Mouse (Mus musculus) kidney, postnatal 14 days (tissue): Measurements from ENCODE around the gene Ppm1f.
"Not testable (repeated sequence)": the region's sequence is repeated elsewhere in the genome, so short reads cannot be mapped to it uniquely, and the experiment has no call there.

ENCODE experiments used
- DNase-seq: peaks from one replicate; pipeline ENCODE4 v3.0.0; 2022; ENCODE audit warnings: mixed read lengths

Gene Ppm1f

GRCm38 (mm10) chr16:16911641-16912597, 15.7 kb downstream of the Ppm1f start:
- DNase-seq = peak; percentile 80

GRCm38 (mm10) chr16:16913440-16913839, 17.2 kb downstream of the Ppm1f start:
- no peak for DNase-seq

- DNase-seq = no peak
Observed at GRCm38 (mm10) chr16:16918441-16919117, 22.3 kb downstream of the Ppm1f start.

GRCm38 (mm10) chr16:16921021-16921435, 24.8 kb downstream of the Ppm1f start:
- peak; percentile 51 for DNase-seq

- DNase-seq = no peak
Observed at GRCm38 (mm10) chr16:16924481-16924880, 28.2 kb downstream of the Ppm1f start.

- DNase-seq = no peak
Observed at GRCm38 (mm10) chr16:16926536-16926935, 30.3 kb downstream of the Ppm1f start.

- not testable (repeated sequence) for DNase-seq
Observed at GRCm38 (mm10) chr16:16928908-16929307, 32.6 kb downstream of the Ppm1f start.

- DNase-seq = no peak
Observed at GRCm38 (mm10) chr16:16930326-16930725, 34.1 kb downstream of the Ppm1f start.

- DNase-seq = no peak
Observed at GRCm38 (mm10) chr16:16930810-16931296, 34.6 kb downstream of the Ppm1f start.

GRCm38 (mm10) chr16:16939543-16939942, 43.3 kb downstream of the Ppm1f start:
- DNase-seq = no peak

- DNase-seq = no peak
Observed at GRCm38 (mm10) chr16:16941078-16941477, 44.8 kb downstream of the Ppm1f start.

GRCm38 (mm10) chr16:16958575-16958974, 62.3 kb downstream of the Ppm1f start:
- DNase-seq = no peak

GRCm38 (mm10) chr16:16959907-16960306, 63.6 kb downstream of the Ppm1f start:
- DNase-seq = no peak

- no peak for DNase-seq
Observed at GRCm38 (mm10) chr16:16965149-16965548, 68.9 kb downstream of the Ppm1f start.

- DNase-seq = no peak
Observed at GRCm38 (mm10) chr16:16966290-16966689, 70.0 kb downstream of the Ppm1f start.
